Mouse (Mus musculus): ENCODE results near the gene Inpp5k.

Gene Inpp5k

DNA sequence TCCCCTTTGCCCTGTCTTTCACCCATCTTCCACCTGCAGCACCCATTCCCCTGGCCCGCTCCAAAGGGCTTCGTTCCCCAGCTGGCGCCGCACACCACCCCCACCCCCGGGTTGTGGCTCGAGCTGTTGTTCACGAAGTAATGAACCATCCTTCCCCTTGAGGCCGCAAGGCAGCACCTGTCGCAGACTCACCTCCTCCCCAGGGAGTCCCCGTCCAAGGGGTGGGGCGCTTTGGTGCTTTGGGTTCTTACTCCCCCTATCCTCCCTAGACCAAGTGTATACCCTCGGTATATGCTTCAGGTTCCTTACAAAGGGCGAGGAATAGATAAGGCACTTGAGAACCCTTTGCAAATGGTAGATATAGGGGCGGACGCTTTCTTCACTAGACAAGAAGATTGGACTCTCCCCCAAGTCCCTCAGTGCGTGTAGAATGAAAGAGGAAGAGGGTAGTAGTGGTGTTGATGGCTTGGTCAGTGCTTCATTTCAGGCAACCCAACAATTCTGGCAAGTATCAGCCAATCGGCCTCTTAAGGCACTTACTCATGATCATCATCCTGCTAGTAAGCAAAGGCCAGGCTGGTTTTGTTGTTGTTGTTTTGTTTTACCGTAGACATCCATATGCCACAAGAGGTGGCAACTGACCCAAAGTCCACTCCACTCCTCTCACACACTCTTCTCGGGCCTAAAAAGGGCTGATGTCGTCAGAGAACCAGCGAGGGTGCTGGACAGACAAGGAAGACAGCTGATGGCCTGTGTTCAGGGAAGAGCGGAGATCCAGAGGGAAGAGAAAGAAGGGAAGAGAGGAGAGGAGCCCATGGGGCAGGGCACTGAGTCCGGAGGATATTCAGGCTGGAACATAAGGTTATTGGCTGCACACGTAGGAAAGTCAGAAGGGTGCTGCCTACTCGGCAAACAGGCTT, 23.9 kb downstream of the Inpp5k start:
- DNase-seq (ENCODE audit: low spot score), result peak; percentile 41

DNA sequence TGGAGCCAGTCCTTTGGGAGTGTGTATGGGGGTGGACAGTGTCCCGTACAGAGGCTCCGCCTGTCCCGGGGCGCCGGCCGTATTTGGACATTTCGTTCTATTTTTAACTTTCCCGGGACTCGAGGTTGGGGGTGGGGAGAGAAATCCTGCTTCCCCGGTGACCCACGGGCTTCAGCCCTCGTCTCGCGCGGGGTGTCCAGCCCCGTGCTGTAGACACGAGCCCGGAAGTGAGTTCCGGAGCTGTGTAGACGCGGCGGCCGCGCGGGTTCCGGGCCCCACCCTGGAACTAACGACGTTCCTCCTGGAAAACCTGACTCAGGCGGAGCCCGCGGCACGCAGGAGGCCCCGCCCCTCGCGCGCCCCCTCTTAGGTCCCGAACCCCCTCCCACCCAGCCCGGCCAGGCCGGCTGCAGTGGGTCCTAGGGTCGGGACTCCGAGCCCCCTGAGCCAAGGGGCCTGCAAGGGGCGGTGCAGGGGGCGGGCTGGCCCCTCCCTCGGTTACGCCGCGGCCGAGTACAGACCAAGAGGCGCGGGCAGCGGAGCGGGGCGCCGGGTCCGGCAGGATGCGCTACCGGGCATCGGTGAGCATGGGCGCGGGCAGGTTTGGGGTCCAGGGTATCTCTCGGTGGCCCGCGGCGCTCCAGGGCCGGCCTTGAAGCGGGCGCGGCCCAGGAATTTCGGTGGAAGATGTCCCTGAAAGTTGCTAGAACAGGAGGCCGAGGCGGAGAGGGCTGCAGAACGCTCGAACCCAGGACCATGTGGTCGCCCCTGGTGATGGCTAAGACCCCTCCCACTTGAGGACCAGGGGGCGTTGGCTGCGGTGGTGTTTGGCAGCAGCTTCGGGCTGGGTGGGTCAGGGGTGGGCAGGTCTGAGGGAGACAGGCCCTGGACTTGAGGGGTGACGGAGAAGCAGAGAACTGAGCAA, 25.1 kb downstream of the Inpp5k start:
- DNase-seq (ENCODE audit: low spot score), result peak; percentile 84

DNA sequence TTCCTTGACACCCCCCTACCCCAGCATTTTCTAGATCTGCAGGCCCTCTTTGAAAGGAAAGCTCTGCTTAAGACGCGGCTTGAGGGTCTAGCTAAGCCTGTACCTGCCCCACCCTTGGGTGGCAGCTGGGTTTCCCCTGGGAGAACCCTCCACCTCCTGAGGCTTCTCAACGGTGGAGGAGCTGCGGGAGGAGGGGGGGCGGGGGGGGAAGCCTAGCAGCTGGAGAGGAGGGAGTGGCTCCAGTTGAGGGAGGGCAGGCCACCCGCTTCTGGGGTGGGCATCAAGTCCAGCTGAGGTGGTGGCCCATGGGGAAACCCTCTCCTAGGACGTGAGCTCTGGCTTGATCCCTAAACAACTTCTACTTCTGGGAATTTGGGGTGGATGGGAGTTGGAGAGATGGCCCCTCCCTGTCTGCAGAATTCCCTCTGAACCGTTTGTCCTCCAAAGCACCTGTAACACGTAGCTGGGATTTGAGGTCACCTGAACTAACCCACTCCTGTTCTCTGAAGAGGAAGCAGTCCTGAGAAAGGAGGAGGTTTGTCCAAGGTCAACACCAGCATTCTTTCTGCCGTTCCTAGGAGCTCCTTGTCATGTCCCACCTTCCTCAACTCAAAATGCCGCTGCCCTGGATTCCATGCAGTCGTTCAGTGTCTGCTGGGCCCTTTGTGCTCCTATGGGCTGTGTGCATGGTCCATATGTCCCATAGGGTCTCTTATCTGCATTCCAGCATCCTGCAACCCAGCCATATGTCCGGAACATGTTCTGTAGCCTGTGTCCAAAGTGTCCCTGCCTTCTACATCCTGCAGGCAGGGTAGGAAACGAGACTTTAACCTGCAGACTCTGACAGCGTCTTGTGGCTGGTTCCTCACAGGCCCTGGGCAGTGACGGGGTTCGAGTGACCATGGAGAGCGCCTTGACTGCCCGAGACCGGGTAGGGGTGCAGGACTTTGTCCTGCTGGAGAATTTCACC, 26.1 kb downstream of the Inpp5k start:
- no peak for DNase-seq (ENCODE audit: low spot score)

DNA sequence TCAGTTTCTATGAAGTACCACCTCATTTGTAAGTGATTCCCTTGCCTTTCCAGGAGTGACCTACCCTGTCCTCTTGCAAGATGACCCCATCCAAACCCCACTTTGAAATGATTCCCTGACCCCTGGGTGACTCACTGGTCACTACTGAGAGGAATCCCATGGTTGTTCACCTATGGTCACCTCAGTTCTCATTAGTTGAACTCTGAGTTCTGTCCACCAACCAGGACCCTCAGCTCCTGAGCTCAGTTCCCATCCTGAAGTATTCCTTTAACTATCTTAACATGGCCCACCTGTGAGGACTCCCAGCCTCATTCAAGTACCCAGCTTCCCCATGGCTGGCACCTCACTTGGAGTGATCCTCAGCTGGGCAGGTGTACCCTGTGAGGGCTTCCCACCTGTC, 27.1 kb downstream of the Inpp5k start:
- no peak for DNase-seq (ENCODE audit: low spot score)

DNA sequence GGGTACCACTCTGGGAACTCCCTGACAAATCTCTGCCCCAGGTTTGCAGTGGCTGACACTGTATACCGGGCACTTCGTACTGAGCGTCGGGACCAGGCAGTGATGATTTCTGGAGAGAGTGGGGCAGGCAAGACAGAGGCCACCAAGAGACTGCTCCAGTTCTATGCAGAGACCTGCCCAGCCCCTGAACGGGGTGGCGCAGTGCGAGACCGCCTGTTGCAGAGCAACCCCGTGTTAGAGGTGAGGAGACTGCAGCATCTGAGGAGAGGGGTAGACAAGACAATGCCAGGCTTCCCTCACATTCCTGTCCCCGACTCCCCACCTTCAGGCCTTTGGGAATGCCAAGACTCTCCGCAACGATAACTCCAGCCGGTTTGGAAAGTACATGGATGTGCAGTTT, 27.5 kb downstream of the Inpp5k start:
- no peak for DNase-seq (ENCODE audit: low spot score)

DNA sequence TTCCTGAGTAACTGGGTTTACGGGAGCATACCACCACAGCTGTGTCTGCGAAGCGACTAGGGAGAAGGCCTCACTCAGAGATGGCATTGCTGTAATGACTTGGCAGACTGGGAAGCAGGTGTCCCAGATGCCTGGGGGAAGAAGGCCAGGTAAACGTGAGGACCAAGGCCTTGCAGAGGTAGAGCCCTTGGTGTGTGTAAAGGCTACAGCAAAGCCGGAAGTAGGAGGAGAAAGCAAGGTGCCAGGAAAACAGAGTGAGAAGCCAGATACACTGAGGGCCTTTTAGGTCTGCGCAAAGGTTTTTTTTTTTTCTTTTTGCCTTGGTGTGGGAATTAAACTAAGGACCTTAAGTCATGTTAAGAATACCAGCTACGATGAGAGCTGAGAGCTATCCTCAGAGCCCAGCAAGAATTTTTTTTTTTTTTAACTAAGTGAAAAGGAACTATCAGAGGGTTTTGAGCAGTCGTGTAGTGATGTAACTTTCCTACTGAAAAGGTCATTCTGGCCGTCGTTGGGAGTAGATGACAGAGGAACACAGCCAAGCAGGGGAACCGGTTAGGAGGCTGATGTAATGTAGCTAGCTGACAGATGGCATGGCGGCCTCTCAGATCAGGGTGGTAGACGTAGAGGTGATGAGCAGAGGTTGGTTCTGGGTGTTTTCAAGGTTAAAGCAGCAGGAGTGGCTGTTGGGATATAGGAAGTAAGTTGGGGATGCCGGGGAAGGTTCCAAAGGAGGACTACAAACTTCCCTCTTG, 28.4 kb downstream of the Inpp5k start:
- peak; percentile 89 for DNase-seq (ENCODE audit: low spot score)

DNA sequence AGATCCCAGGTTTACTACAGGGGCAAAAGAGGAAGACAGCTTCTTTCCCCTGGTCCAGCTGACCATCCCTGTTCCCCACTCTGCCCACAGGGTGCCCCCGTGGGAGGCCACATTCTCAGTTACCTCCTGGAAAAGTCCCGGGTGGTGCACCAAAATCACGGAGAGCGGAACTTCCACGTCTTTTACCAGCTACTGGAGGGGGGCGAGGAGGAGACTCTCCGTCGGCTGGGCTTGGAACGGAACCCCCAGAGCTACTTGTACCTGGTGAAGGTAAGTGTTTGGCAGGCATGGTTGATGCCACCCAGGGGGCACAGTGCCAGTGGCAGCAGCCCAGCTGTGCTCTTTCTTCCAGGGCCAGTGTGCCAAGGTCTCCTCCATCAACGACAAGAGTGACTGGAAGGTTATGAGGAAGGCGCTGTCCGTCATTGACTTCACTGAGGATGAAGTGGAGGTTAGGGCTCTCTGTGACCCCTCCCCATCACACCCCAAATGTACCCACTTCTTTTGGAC, 29.3 kb downstream of the Inpp5k start:
- DNase-seq (ENCODE audit: low spot score), result no peak

DNA sequence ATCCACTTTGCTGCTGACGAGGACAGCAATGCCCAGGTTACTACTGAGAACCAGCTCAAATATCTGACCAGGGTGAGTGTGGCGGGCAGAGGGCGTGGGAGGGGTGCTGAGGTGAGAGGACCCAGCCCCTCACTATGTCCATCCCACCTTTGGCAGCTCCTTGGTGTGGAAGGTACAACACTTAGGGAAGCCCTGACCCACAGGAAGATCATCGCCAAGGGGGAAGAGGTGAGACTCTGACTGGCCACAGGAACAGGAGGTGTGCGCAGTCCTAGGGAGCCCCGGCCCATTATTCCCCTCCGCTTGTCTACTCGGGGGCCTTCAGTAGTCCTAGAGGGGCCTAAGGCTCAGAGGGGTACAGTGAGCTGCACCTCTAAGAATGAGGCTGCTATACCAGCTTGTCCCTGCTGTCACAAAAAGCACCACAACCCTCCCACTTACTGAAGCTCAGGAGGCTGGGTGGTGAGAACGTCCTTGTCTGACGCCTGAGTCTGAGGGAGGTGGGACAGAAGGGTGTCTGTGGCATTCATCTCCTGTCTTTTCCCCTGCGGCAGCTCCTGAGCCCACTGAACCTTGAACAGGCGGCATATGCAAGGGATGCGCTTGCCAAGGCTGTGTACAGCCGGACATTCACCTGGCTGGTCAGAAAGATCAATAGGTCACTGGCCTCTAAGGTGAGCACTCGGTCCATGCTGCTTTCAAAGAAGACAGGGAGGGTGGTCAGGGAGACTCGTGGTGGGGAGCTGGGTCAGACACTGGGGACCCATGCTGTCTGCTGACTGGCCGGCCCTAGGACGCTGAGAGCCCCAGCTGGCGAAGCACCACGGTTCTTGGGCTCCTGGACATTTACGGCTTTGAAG, 30.4 kb downstream of the Inpp5k start:
- no peak for DNase-seq (ENCODE audit: low spot score)

DNA sequence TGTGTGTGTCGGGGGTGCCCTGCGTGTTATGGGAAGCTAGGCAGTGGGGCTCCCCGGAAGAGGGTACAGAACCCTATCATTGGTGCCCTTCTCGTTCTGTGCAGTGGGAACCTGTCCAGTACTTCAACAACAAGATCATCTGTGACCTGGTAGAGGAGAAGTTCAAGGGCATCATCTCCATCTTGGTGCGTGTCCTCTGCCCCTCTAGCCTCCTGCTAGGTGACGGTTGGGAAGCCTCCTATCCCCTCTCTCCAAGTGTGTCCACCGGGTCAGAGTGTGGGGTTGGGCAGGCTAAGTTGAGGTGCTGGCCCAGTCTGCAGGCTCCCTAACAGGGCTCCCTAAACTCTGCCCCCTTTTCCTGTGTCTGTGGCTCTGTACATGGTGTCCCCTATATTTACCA, 31.3 kb downstream of the Inpp5k start:
- DNase-seq (ENCODE audit: low spot score), result no peak

DNA sequence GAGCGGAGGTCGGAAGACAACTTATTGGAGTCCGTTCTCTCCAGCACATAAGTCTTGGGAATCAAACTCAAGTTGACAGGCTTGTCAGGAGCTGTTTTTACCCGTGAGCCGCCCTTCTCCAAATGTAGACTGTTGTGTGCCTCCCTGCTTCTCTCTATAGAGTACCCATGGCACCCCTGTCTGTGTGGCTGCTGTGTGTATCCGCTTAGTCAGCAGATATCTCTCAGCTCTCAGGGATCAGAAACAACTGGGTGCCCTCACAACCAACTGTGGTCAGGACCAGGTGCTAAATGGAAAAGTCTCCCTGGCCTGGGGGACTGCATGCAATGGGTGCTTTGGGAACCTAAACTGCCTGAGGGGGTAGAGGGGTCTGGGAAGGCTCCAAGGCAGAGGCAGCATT, 35.5 kb downstream of the Inpp5k start:
- no peak for DNase-seq (ENCODE audit: low spot score)

DNA sequence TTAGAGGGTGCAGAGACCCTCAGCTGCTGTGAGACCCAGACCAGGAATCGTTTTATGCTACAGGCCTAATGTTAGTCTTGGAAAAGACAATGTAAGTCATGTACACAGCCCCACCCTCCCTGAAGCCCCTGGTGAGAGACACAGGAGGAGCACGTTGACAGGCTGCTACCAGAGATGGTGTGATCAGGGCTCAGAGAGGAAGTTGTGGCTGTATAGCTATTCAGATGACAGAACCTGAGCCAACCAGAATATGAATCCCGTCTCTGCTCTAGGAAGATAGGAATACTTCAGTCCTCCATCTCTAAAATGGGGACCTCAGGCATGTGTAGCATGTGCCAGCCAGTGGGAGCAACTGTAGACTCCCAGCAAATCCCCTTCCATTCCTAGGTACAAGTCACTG, 37.8 kb downstream of the Inpp5k start:
- no peak for DNase-seq (ENCODE audit: low spot score)

DNA sequence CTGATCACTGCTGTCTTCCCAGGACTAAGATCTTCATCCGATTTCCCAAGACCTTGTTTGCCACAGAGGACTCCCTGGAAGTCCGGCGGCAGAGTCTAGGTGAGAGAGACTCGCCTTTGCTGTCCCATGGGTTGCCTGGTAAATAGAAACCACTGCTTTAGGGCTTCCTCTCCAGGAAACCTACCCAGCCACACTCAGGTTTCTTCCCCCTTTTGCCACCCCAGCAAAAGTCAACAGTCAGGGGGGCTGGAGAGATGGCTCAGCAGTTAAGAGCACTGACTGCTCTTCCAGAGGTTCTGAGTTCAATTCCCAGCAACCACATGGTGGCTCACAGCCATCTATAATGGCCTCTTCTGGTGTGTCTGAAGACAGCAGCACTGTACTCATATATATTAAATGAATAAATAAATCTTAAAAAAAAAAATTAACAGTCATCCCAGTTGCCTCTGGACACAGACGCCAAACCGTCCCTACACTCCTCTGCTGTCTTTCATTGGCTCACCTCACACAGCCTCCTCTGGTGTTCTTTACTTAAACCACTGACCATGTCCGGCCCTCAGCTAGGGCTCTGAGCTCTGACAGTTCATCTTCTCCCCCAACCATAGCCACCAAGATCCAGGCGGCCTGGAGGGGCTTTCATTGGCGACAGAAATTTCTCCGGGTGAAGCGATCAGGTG, 38.5 kb downstream of the Inpp5k start:
- no peak for DNase-seq (ENCODE audit: low spot score)

DNA sequence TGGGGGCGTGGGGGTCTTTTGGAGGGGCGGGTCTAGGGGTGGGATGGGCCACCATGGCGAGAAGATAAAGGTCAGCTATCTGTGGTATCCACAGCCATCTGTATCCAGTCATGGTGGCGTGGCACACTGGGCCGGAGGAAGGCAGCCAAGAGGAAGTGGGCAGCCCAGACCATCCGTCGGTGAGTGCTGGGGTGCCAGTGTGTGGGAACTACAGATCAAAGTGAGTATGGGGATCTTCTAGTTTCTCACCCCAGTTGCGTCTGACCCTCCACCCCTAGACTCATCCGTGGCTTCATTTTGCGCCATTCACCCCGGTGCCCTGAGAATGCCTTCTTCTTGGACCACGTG, 39.0 kb downstream of the Inpp5k start:
- DNase-seq (ENCODE audit: low spot score), result no peak

DNA sequence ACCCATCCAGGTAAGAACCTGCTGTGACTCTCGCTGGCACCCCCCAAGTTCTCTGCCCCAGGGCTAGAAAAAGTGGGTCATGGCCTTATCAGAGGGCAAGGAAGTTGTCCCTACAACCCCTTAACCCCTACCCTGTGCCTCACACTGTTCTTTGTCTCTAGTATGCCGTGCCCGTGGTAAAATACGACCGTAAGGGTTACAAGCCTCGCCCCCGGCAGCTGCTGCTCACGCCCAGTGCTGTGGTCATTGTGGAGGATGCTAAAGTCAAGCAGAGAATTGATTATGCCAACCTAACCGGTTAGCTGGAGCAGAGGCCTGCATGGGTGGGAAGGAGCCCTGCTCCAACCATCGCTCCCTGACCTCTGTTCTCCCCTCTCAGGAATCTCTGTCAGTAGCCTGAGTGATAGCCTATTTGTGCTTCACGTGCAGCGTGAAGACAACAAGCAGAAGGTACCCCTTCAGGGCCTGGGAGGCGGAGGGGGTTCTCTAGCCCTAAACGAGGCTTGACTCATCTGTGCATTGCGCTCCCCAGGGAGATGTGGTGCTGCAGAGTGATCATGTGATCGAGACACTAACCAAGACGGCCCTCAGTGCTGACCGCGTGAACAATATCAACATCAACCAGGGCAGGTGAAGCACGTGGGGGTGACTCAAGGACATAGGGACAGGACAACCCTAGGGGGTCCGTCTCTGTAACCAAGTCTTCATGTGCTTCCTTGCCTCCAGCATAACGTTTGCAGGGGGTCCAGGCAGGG, 40.8 kb downstream of the Inpp5k start:
- DNase-seq (ENCODE audit: low spot score), result no peak

DNA sequence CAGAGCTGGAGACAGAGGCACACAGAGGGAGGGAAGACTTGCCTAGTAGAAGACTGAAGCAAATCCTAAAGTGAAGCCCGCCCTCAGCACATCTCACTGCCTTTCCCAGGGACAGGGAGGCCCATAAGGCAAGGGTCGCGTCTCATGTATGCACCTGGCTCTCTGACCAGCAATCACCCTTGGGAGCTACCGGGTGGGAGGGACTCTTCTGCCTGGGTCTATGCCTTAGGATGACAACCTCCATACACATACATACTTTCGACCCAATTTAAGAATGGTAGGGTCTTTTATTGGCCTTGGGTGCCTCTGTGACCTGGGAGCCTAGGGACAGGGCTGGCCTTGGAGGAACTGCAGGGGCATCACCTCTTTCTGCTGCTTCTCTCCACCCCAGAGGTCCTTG, 42.6 kb downstream of the Inpp5k start:
- no peak for DNase-seq (ENCODE audit: low spot score)

DNA sequence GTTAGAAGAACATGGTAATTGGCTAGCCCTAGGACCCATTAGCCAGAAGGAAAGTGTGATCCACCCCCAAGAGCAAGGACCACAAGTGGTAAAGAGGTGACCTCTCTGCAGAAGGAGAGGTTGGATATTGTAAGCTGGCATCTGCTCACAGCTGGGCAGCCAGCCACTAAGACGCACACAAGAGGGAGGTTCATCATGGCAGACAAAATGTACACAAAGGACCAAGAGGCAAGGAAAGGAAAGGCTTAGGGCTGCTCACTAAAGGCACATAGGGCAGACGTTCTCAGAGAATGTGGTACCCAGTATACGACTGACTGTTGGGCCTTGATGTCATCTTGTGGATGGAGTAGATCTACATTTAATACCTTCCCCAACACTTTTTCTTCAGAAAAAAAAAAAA, 44.1 kb downstream of the Inpp5k start:
- peak; percentile 25 for DNase-seq (ENCODE audit: low spot score)

DNA sequence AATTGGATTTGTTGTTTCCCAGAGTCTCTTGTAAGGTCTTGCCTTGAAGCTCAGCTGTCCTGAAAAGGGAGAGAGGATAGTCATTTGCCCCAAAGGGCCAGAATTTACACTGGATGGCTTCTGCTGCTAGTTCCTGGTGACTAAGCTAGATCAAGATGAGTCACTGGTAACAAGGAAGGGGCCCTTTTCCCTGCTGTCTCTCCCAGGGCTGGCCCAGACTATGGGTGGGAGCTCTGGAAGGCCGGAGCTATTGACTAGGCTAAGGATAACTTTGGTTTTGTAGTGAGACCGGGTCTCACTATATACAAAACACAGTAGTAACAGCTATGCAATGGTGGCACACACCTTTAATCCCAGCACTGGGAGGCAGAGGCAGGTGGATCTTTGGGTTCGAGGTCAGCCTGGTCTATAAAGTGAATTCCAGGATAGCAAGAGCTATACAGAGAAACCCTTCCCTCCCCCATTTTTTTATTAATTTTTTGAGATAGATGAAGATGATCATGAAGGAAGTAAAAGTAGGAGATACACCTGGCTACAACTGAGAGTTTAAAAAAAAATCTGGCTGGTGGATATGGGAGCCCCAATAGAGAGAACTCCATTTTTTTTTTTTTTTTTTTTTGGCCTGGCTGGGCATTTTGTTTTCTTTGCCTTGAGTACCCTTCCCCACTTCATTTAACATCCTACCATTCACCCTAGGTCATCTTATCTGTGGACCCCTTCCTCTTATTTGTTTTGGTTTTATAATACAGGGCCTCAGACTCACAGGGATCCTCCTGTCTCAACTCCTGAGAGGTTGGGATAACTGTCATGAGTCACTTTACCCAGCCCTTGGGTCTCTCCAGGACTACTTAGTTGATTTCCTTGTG, 47.3 kb downstream of the Inpp5k start:
- DNase-seq (ENCODE audit: low spot score), result no peak
